Mouse (Mus musculus): ENCODE results near the gene Gpr161. TPM values are rescaled to one million over a fixed set of nuclear protein-coding genes. Genes with fewer than 3 reads are reported as not detected.

Gpr161 gene
- 0.08 and 0.17 TPM in 2 replicates for total RNA-seq (2012; rRNA removed)
- 0.09 TPM in 1 of 2 replicates, not detected in the other for total RNA-seq (2014; rRNA removed)
- 0.11 and 0.23 TPM in 2 replicates for polyA plus RNA-seq (2012; ENCODE audit: insufficient read length, low read depth)

DNA sequence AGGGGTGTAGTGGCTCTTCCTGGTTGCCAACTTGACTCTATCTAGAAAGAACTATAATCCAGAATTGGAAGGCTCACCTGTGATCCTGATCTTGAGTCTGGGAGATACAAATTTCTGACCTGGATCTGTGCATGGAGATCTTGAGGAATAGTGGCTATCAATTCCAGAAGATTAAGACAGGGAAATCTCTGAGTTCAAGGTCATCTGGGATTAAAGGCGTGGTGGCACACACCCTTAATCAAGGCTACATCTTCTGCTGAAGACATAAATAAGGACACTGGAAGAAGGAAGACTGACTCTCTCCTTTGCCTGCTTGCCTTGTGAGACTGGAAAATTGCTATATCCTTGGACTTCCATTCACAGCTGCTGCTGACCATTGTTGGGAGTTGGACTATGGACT is at the start of gene Gpr161:
TSS of gene Gpr161 (plus strand) at position 301 of the 400 bp plus-strand sequence.
- dilution Hi-C loops (cut with MboI; ENCODE audit: extremely low pct_ligation_motif_present, extremely low pct_unique_long_range_greater_than_20kb, low sequenced_read_pairs) (no loop called here), in situ Hi-C loops (cut with MboI; ENCODE audit: low pct_ligation_motif_present, low pct_unique_long_range_greater_than_20kb, low sequenced_read_pairs) (no loop called here)
- no peak for DNase-seq (ENCODE audit: extremely low read depth)
- TF ChIP-seq CHD2 (IDR thresholded peaks at IDR 0.05; ENCODE audit: low read length) = no peak
- H3K9me3 ChIP-seq (replicated peaks; ENCODE audit: low read length) = no peaks in the 10 kb centered on the region
- H3K27me3 ChIP-seq (replicated peaks) = no peaks in the 10 kb centered on the region
- no peaks in the 10 kb centered on the region for H3K36me3 ChIP-seq (replicated peaks in 1 of 2; ENCODE audit: control insufficient read depth in 1 of 2, insufficient read depth in 1 of 2, low read length in 1 of 2)
- no peaks in the 10 kb centered on the region for H3K79me2 ChIP-seq (replicated peaks; ENCODE audit: control insufficient read depth, extremely low read depth, insufficient read depth, poor library complexity, severe bottlenecking)
- peaks cover 0 to 5% of the 10 kb centered on the region in 2 experiments; a peak in 2 of 4 replicates for H3K4me1 ChIP-seq (ENCODE audit: control insufficient read depth in 1 of 2, insufficient read depth in 2 of 2)
- no peak within 1 kb of the TSS for H3K9ac ChIP-seq (ENCODE audit: insufficient read depth, low read depth)
- no peak within 1 kb of the TSS for H3K4me2 ChIP-seq (ENCODE audit: insufficient read depth, low read depth, poor library complexity, severe bottlenecking)
- H3K4me3 ChIP-seq (replicated peaks in 1 of 3; ENCODE audit: low read depth in 2 of 3, low read length in 2 of 3, poor library complexity in 1 of 3) = no peak within 1 kb of the TSS
- no peak within 1 kb of the TSS for H3K27ac ChIP-seq (ENCODE audit: insufficient read depth, low read depth)

- Histone ChIP-seq H3K27me3 (replicated peaks) (no peaks in the 10 kb centered on the region), H3K9me3 (replicated peaks; ENCODE audit: low read length) (no peaks in the 10 kb centered on the region), H3K4me2 (ENCODE audit: insufficient read depth, low read depth, poor library complexity, severe bottlenecking) (no peak overlapping the region), H3K4me1 (ENCODE audit: control insufficient read depth in 1 of 2, insufficient read depth in 2 of 2) (peaks cover 12 to 50% of the 10 kb centered on the region in 2 experiments), H3K4me3 (replicated peaks in 1 of 3; ENCODE audit: low read depth in 2 of 3, low read length in 2 of 3, poor library complexity in 1 of 3) (no peak overlapping the region), H3K79me2 (replicated peaks; ENCODE audit: control insufficient read depth, extremely low read depth, insufficient read depth, poor library complexity, severe bottlenecking) (no peaks in the 10 kb centered on the region), H3K36me3 (replicated peaks in 1 of 2; ENCODE audit: control insufficient read depth in 1 of 2, insufficient read depth in 1 of 2, low read length in 1 of 2) (no peaks in the 10 kb centered on the region), H3K27ac (ENCODE audit: insufficient read depth, low read depth) (no peak overlapping the region), H3K9ac (ENCODE audit: insufficient read depth, low read depth) (no peak overlapping the region)
- dilution Hi-C loops (cut with MboI; ENCODE audit: extremely low pct_ligation_motif_present, extremely low pct_unique_long_range_greater_than_20kb, low sequenced_read_pairs) (no loop called here), in situ Hi-C loops (cut with MboI; ENCODE audit: low pct_ligation_motif_present, low pct_unique_long_range_greater_than_20kb, low sequenced_read_pairs) (no loop called here)
- TF ChIP-seq EP300 (IDR thresholded peaks at IDR 0.05; ENCODE audit: low read length) (no peak), JUND (conservative IDR thresholded peaks at IDR 0.05; ENCODE audit: low read depth, low read length) (no peak), ZC3H11A (IDR thresholded peaks at IDR 0.05; ENCODE audit: low read depth, low read length) (no peak), CHD1 (IDR thresholded peaks at IDR 0.05; ENCODE audit: low read depth, low read length) (no peak), E2F4 (IDR thresholded peaks at IDR 0.05; ENCODE audit: insufficient replicate concordance, low read depth, low read length) (no peak), RAD21 (IDR thresholded peaks at IDR 0.05; ENCODE audit: low read depth, low read length) (no peak), HCFC1 (IDR thresholded peaks at IDR 0.05; ENCODE audit: low read depth, low read length) (no peak), GABPA (IDR thresholded peaks at IDR 0.05; ENCODE audit: insufficient replicate concordance, low read depth, low read length) (no peak), MAFK (IDR thresholded peaks at IDR 0.05; ENCODE audit: insufficient replicate concordance, low read length) (no peak), ELF1 (IDR thresholded peaks at IDR 0.05; ENCODE audit: low read depth, low read length) (no peak), USF2 (conservative IDR thresholded peaks at IDR 0.05; ENCODE audit: low read depth, low read length) (no peak), MEF2A (IDR thresholded peaks at IDR 0.05; ENCODE audit: borderline replicate concordance, low read depth, low read length) (no peak)
- DNase-seq (ENCODE audit: extremely low read depth) = no peak
These were observed 49.0 kb upstream of the Gpr161 start for GRCm38 (mm10) chr1:165246587-165246986.

GRCm38 (mm10) chr1:165247085-165247484 is 48.5 kb upstream of the Gpr161 start:
- TF ChIP-seq ZNF384 (IDR thresholded peaks at IDR 0.05; ENCODE audit: low read depth, low read length) = peak; percentile 50
- TF ChIP-seq MXI1 (IDR thresholded peaks at IDR 0.05; ENCODE audit: low read depth, low read length) = no peak
- TF ChIP-seq USF1 (IDR thresholded peaks at IDR 0.05; ENCODE audit: low read depth, low read length) = no peak
- peak; percentile 44; the same call in 1 of the 2 replicates for TF ChIP-seq MAFK (IDR thresholded peaks at IDR 0.05; ENCODE audit: insufficient replicate concordance, low read length)
- peak; percentile 44 for DNase-seq (ENCODE audit: extremely low read depth)
- H3K36me3 ChIP-seq (replicated peaks in 1 of 2; ENCODE audit: control insufficient read depth in 1 of 2, insufficient read depth in 1 of 2, low read length in 1 of 2) = no peaks in the 10 kb centered on the region
- dilution Hi-C loops (cut with MboI; ENCODE audit: extremely low pct_ligation_motif_present, extremely low pct_unique_long_range_greater_than_20kb, low sequenced_read_pairs) (no loop called here), in situ Hi-C loops (cut with MboI; ENCODE audit: low pct_ligation_motif_present, low pct_unique_long_range_greater_than_20kb, low sequenced_read_pairs) (no loop called here)
- H3K27ac ChIP-seq (ENCODE audit: insufficient read depth, low read depth) = no peak overlapping the region
- H3K9ac ChIP-seq (ENCODE audit: insufficient read depth, low read depth) = no peak overlapping the region
- no peaks in the 10 kb centered on the region for H3K79me2 ChIP-seq (replicated peaks; ENCODE audit: control insufficient read depth, extremely low read depth, insufficient read depth, poor library complexity, severe bottlenecking)
- no peaks in the 10 kb centered on the region for H3K27me3 ChIP-seq (replicated peaks)
- H3K9me3 ChIP-seq (replicated peaks; ENCODE audit: low read length) = no peaks in the 10 kb centered on the region
- H3K4me3 ChIP-seq (replicated peaks in 1 of 3; ENCODE audit: low read depth in 2 of 3, low read length in 2 of 3, poor library complexity in 1 of 3) = no peak overlapping the region
- peaks cover 12 to 55% of the 10 kb centered on the region in 2 experiments for H3K4me1 ChIP-seq (ENCODE audit: control insufficient read depth in 1 of 2, insufficient read depth in 2 of 2)
- H3K4me2 ChIP-seq (ENCODE audit: insufficient read depth, low read depth, poor library complexity, severe bottlenecking) = no peak overlapping the region

All from CH12.LX (cell line).